ENCODE assay signal across 29 mouse cellular contexts in genomic region chr12:86097781-86098180, GRCm38 (mm10). TPM values are rescaled to one million over a fixed set of nuclear protein-coding genes. Genes with fewer than 3 reads are reported as not detected.
DNase-seq lines count a peak whose midpoint lies in the region; ATAC-seq and TF ChIP-seq lines count a peak whose summit lies in the region.
"Had no signal": no experiment of that assay in that cellular context is flagged by ENCODE, and none has a peak within 500 bp of the region (broad histone marks: within the 10 kb centered on the region; RNA-seq: fewer than 3 reads in every experiment).

No protein-coding gene starts in this region.

- 39% methylated on average over 11 of the region's 11 CpGs for WGBS in heart, embryonic 14.5 days

- ATAC-seq in heart, embryonic 14.5 days (ENCODE audit: insufficient number of reproducible peaks, insufficient read depth, low FRiP score, low read depth): no peak
- ATAC-seq: forebrain, embryonic 16.5 days; inflammation-experienced regulatory T-cells, adult 6 months had no signal

- no peak for TF ChIP-seq CTCF in gastrocnemius, adult 2 months (IDR thresholded peaks at IDR 0.05)

- H3K36me3 ChIP-seq in heart, embryonic 14.5 days (ENCODE audit: control insufficient read depth, insufficient read depth, low read length): peaks cover 14% of the 10 kb centered on the region; the same call in 1 of the 2 replicates
- H3K36me3 ChIP-seq: hindbrain, embryonic 15.5 days; liver, embryonic 15.5 days; stomach, embryonic 15.5 days had no signal

- H3K4me2 ChIP-seq in heart, embryonic 14.5 days (ENCODE audit: low read length): no peak overlapping the region
- H3K4me2 ChIP-seq: embryonic facial prominence, embryonic 13.5 days; hindbrain, embryonic 15.5 days; limb, embryonic 12.5 days; liver, embryonic 15.5 days; stomach, embryonic 15.5 days had no signal

- no peaks in the 10 kb centered on the region for H3K9me3 ChIP-seq in heart, embryonic 14.5 days (ENCODE audit: control insufficient read depth, low read length)
- H3K9me3 ChIP-seq: embryonic facial prominence, embryonic 13.5 days; hindbrain, embryonic 10.5 days; hindbrain, embryonic 15.5 days; limb, embryonic 12.5 days; liver, embryonic 15.5 days; midbrain, embryonic 10.5 days; stomach, embryonic 15.5 days had no signal

- no peak for DNase-seq in gastrocnemius, adult 2 months
- DNase-seq in gastrocnemius, adult 18-20 months (ENCODE audit: low spot score): no peak
- DNase-seq in heart, adult 9 months (ENCODE audit: low spot score in 2 of 2): no peak
- DNase-seq in lung, adult 18-20 months: peak; percentile 29 to 37
- no peak for DNase-seq in lung, postnatal 14 days
- peak; percentile 90 for DNase-seq in Muller cell, postnatal 12 days (ENCODE audit: inconsistent ontology term)
- DNase-seq in retina, embryonic 14.5 days (ENCODE audit: low spot score): no peak
- DNase-seq: adrenal gland, postnatal 25 days; cerebellum, adult 18-20 months; cerebellum, postnatal 10 days; gastrocnemius, postnatal 10 days; kidney, adult 11 months; kidney, postnatal 14 days; right cerebral cortex, postnatal 25 days had no signal

- H3K4me1 ChIP-seq in heart, embryonic 14.5 days (ENCODE audit: control insufficient read depth in 2 of 2, insufficient read depth in 2 of 2, low read length in 2 of 2): peaks cover 23 to 28% of the 10 kb centered on the region in 2 experiments
- H3K4me1 ChIP-seq: liver, embryonic 15.5 days; stomach, embryonic 15.5 days had no signal

- H3K27me3 ChIP-seq in heart, embryonic 14.5 days (ENCODE audit: control insufficient read depth, insufficient read depth, low read length): no peaks in the 10 kb centered on the region
- H3K27me3 ChIP-seq: CH12.LX; embryonic facial prominence, embryonic 13.5 days; hindbrain, embryonic 15.5 days; limb, embryonic 12.5 days; liver, embryonic 15.5 days had no signal

- peak overlapping the region; percentile 12; the same call in 1 of the 2 replicates for H3K4me3 ChIP-seq in gastrocnemius, adult 2 months
- H3K4me3 ChIP-seq in heart, embryonic 14.5 days (ENCODE audit: control insufficient read depth in 1 of 2, insufficient read depth in 1 of 2, low read depth in 1 of 2, low read length in 2 of 2): no peak overlapping the region
- H3K4me3 ChIP-seq: embryonic facial prominence, embryonic 13.5 days; erythroblast, embryonic 14.5 days; hindbrain, embryonic 10.5 days; hindbrain, embryonic 15.5 days; left cerebral cortex, adult 2 months; limb, embryonic 12.5 days; liver, embryonic 15.5 days; midbrain, embryonic 10.5 days; stomach, embryonic 15.5 days had no signal

- H3K9ac ChIP-seq in heart, embryonic 14.5 days (ENCODE audit: low read length): 0 out of 2 replicates have a peak overlapping the region, but pooled peaks have one; percentile 3
- H3K9ac ChIP-seq: embryonic facial prominence, embryonic 13.5 days; hindbrain, embryonic 15.5 days; limb, embryonic 12.5 days; liver, embryonic 15.5 days; stomach, embryonic 15.5 days had no signal

- intact Hi-C loops in gastrocnemius, adult 2 months (cut with DNase I): no loop called here

- no peak overlapping the region for H3K27ac ChIP-seq in gastrocnemius, adult 2 months
- H3K27ac ChIP-seq in heart, embryonic 14.5 days (replicated peaks in 1 of 2; ENCODE audit: control insufficient read depth in 1 of 2, insufficient read depth in 1 of 2, low read depth in 2 of 2, low read length in 2 of 2): peak overlapping the region; percentile 24 to 76
- H3K27ac ChIP-seq: embryonic facial prominence, embryonic 13.5 days; hindbrain, embryonic 10.5 days; hindbrain, embryonic 15.5 days; left cerebral cortex, adult 2 months; limb, embryonic 12.5 days; liver, embryonic 15.5 days; midbrain, embryonic 10.5 days; stomach, embryonic 15.5 days had no signal

RNA-seq across cellular contexts. Expression of gene Ift43, which starts 15.4 kb away (rescaled TPM):
- 10 to 100 TPM in 1 of 2 experiments, 1 to 10 TPM in 1; 8.4 to 13.6 TPM for total RNA-seq in gastrocnemius, adult 2 months (2021)
- total RNA-seq in gastrocnemius, adult 18-20 months (2021): 10 to 100 TPM; 10.5 to 12.7 TPM
- 142 and 149 TPM in 2 replicates for polyA plus RNA-seq in heart, embryonic 14.5 days (2014; fragmentation: Nextera tagmentation; extraction: Ambion mirVana)
- total RNA-seq: monocyte, adult 5-6 weeks had no signal
- polyA plus RNA-seq: erythroblast, embryonic 14.5 days had no signal

RNA-seq across cellular contexts. Expression of gene Tgfb3, which starts 18.9 kb away (rescaled TPM):
- 10 to 100 TPM; 32.2 to 48.0 TPM for total RNA-seq in gastrocnemius, adult 2 months (2021)
- total RNA-seq in gastrocnemius, adult 18-20 months (2021): 10 to 100 TPM; 41.9 to 54.3 TPM
- polyA plus RNA-seq in heart, embryonic 14.5 days (2014; fragmentation: Nextera tagmentation; extraction: Ambion mirVana): 14.7 and 15.1 TPM in 2 replicates
- total RNA-seq: megakaryocyte progenitor cell, adult 5-6 weeks had no signal
- polyA plus RNA-seq: erythroblast, embryonic 14.5 days had no signal

Comparison
In these comparisons a context has a peak if more than half of its experiments do, and no peak if none do; other contexts are left out.
1. DNase-seq: peak in lung, adult 18-20 months (2 of 2) and Muller cell, postnatal 12 days (single experiment); none in gastrocnemius, adult 2 months (single experiment), gastrocnemius, adult 18-20 months (single experiment), heart, adult 9 months (0 of 2), lung, postnatal 14 days (single experiment) and retina, embryonic 14.5 days (single experiment).